Mouse (Mus musculus) ES-Bruce4 (cell line): ENCODE measurements around the gene Mcf2l. TPM values are rescaled to one million over a fixed set of nuclear protein-coding genes. Genes with fewer than 3 reads are reported as not detected.

Source experiments
- H3K27ac ChIP-seq: 2 replicates; pipeline ENCODE4 v1.5.1; 2012; ENCODE audit warnings: low read length, inconsistent platforms; ENCODE audit not compliant: insufficient read depth
- H3K27me3 ChIP-seq: 2 replicates; pipeline ENCODE4 v1.6.1; 2012; ENCODE audit warnings: mild to moderate bottlenecking, low read length, inconsistent platforms; ENCODE audit not compliant: control insufficient read depth, poor library complexity, insufficient read depth, severe bottlenecking
- H3K36me3 ChIP-seq: 2 replicates; pipeline ENCODE4 v1.6.1; 2012; ENCODE audit warnings: inconsistent platforms, mild to moderate bottlenecking, low read length, moderate library complexity; ENCODE audit not compliant: control insufficient read depth, poor library complexity, insufficient read depth, severe bottlenecking
- H3K4me1 ChIP-seq: one replicate; pipeline ENCODE4 v1.8.1; 2011; ENCODE audit warnings: low read length; ENCODE audit not compliant: control insufficient read depth, insufficient read depth
- H3K4me3 ChIP-seq: 2 replicates; pipeline ENCODE4 v1.5.1; 2011; ENCODE audit warnings: low read depth, mild to moderate bottlenecking, low read length
- H3K9ac ChIP-seq: 2 replicates; pipeline ENCODE4 v1.6.1; 2012; ENCODE audit warnings: low read depth, mild to moderate bottlenecking, inconsistent platforms; ENCODE audit not compliant: poor library complexity, severe bottlenecking
- H3K9me3 ChIP-seq: replicated peaks from 2 replicates; pipeline ENCODE4 v1.6.1; 2012; ENCODE audit warnings: mild to moderate bottlenecking, low read length, inconsistent platforms; ENCODE audit not compliant: control insufficient read depth, poor library complexity, insufficient read depth, severe bottlenecking
- CTCF ChIP-seq: IDR thresholded peaks from one replicate; pipeline ENCODE4 v1.8.1; 2011; ENCODE audit warnings: low read depth, low read length
- EP300 ChIP-seq: IDR thresholded peaks from 2 replicates; pipeline ENCODE4 v1.6.1; 2011; ENCODE audit warnings: low read depth, low read length; ENCODE audit not compliant: insufficient read depth
- POLR2A ChIP-seq: IDR thresholded peaks from one replicate; pipeline ENCODE4 v1.8.1; 2011; ENCODE audit warnings: low read length; ENCODE audit not compliant: insufficient read depth
- polyA plus RNA-seq: library from polyadenylated mRNA; stranded (reverse); fragments of >200 nt; gene quantifications from 2 replicates; pipeline ENCODE4 v1.2.4, GENCODE M21; 2011; ENCODE audit warnings: low read depth; ENCODE audit not compliant: missing spikeins, insufficient read depth, insufficient read length

Mcf2l gene
- polyA plus RNA-seq, 1 experiment: 18.3 TPM

DNA sequence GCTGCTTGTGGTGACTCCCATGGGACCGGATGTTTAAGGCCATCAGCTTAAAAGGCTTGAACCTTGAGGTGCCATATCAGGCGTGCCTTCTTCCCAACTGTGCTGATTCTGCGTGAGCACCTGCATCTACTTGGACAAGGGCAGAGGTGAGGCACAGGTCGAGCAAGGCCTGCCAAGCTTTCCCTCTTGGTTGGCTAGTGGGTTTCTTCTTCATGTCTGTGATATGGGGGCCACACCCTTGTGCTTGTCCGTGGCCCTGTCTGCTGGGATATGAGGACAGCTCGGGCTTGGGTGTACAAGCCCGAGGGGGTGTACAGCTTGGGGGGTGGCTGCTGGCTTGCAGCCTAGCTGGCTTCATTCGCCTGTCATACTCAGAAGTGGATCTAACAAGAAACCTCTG is 51.4 kb downstream of the Mcf2l start:
- Histone ChIP-seq H3K27me3 (no peaks in the 10 kb centered on the region), H3K9ac (no peak overlapping the region), H3K4me3 (no peak overlapping the region), H3K4me1 (peaks cover 11% of the 10 kb centered on the region), H3K27ac (no peak overlapping the region), H3K36me3 (no peaks in the 10 kb centered on the region), H3K9me3 (no peaks in the 10 kb centered on the region)
- no peak for TF ChIP-seq EP300

DNA sequence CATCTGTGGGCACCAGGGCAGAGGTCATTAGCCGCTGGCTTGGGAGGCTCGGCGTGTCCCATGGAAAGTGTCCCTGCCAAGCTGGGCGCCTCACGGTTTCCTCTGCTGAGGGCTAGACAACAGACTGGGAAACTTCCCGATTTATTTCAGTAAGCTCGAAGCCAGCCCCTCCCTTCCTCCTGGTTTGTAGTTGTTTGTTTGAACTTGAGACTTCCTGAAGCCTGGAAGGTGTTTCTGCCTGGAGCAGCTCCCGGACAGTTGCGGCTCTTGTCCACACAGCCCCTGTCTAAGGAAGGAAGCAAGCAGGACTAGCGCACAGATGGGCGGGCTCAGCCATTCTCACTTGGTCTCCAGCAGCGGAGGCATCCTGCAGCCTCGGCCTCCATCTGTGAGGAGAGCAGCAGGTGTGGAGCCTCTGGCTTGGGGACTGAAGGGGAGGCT is 52.4 kb downstream of the Mcf2l start:
- TF ChIP-seq CTCF (no peak), POLR2A (no peak), EP300 (no peak)
- no peaks in the 10 kb centered on the region for H3K9me3 ChIP-seq
- no peaks in the 10 kb centered on the region for H3K27me3 ChIP-seq
- H3K9ac ChIP-seq: no peak overlapping the region
- H3K27ac ChIP-seq: 0 out of 2 replicates have a peak overlapping the region, but pooled peaks have one; percentile 1
- H3K4me3 ChIP-seq: no peak overlapping the region
- peaks cover 11% of the 10 kb centered on the region for H3K4me1 ChIP-seq
- H3K36me3 ChIP-seq: no peaks in the 10 kb centered on the region

DNA sequence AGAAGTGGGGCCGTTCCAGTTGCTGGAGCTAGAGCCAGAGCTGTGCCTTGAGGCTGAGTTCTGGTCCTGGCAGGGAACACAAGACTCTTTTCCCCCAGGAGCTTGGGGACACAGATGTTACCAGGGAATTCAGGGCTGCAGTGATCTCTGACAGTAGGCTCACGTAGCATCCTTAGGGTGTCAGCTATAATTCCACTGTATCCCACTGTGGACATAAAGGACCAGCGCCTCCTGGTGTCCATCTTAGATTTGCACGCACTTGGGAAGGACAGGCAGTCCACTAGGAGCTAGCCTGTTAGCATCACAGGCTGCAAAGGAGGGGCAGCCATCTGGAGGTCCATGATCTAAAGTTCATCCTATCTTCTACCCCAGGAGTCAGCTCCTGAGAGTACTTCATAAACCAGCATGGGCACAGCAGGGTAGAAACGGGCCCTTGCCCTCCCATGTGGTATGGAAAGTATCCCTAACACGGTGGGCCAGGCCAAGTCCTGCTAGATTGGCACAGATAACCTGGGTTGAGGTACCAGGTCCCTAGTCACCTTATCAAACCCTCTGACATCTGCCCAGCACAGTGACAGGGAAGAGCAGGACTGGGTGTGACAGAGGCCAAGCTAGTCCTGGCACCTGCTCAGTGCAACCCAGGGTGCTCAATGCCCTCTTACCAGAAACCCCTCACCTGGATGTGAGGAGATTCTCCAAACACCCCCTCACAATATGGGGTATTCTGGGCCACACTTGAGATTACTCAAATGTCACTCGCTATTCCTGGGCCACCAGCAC is 53.8 kb downstream of the Mcf2l start:
- no peaks in the 10 kb centered on the region for H3K36me3 ChIP-seq
- H3K9ac ChIP-seq: no peak overlapping the region
- peaks cover 11% of the 10 kb centered on the region for H3K4me1 ChIP-seq
- H3K27ac ChIP-seq: no peak overlapping the region
- TF ChIP-seq CTCF: peak; percentile 66
- TF ChIP-seq EP300: no peak
- no peaks in the 10 kb centered on the region for H3K9me3 ChIP-seq
- no peak overlapping the region for H3K4me3 ChIP-seq
- no peaks in the 10 kb centered on the region for H3K27me3 ChIP-seq

DNA sequence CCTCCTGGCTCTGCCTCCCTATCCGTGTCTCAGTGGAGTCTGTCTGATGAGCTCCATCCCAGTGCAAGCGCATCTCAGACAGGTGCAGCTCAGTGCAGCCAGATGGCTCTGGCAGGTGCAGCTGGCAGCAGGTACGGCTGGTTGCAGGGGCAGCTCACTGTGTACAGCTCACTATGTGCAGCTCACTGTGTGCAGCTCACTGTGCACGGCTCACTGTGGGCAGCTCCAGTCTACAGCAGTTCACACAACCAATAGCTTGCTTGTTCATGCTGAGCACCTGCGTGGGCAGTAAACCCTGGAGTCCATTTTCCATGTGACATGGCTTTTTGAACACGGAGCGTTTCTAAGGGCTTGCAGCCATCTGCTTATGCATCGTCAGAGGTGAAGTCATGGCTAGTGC is 54.4 kb downstream of the Mcf2l start:
- TF ChIP-seq EP300 (no peak), CTCF (no peak), POLR2A (no peak)
- H3K27ac ChIP-seq: no peak overlapping the region
- H3K4me1 ChIP-seq: peaks cover 11% of the 10 kb centered on the region
- H3K9ac ChIP-seq: no peak overlapping the region
- H3K9me3 ChIP-seq: no peaks in the 10 kb centered on the region
- no peaks in the 10 kb centered on the region for H3K27me3 ChIP-seq
- H3K36me3 ChIP-seq: no peaks in the 10 kb centered on the region
- no peak overlapping the region for H3K4me3 ChIP-seq

DNA sequence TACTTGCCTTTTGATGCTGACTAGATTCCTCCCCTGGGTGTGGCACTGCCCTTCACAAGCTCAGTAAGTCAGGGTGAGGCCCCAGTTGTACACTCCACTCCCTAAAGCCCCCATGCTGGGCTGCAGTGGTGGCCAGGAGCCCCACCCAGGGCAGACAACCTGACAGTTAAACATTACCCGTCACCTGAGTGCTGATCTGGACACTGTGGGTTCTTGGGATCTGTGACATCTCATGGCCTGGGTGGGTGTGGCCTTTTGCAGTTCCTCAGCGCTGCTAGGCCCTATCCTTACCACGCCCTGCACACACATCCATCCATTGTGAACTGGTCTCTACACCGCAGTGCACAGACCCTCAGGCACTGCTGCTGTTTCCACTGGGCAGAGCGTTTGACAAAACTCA is 55.3 kb downstream of the Mcf2l start:
- no peaks in the 10 kb centered on the region for H3K27me3 ChIP-seq
- H3K9ac ChIP-seq: no peak overlapping the region
- H3K36me3 ChIP-seq: no peaks in the 10 kb centered on the region
- peaks cover 11% of the 10 kb centered on the region for H3K4me1 ChIP-seq
- H3K9me3 ChIP-seq: no peaks in the 10 kb centered on the region
- no peak overlapping the region for H3K4me3 ChIP-seq
- peak overlapping the region; percentile 38 for H3K27ac ChIP-seq
- TF ChIP-seq CTCF: no peak
- TF ChIP-seq POLR2A: no peak
- peak; percentile 85 for TF ChIP-seq EP300

DNA sequence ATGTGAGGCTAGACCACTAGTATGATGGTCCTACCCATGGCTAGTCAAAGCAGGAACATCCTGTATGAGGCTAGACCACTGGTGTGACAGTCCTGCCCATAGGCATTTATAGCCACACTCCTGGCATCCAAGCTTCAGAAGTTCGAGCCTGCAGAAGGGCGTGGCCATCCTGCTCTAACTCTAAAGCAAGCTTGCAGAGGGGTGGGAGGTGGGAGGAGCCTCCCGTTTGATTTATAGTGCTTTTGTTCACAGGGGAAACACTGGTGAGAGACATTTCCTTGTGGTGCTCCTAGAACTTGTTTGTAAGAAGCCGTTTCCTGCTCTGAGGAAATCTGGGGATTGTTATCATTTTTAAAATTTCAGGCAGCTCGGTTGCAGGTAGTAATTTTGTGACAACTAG is 56.7 kb downstream of the Mcf2l start:
- no peak overlapping the region for H3K4me3 ChIP-seq
- H3K9ac ChIP-seq: no peak overlapping the region
- H3K27ac ChIP-seq: no peak overlapping the region
- no peaks in the 10 kb centered on the region for H3K9me3 ChIP-seq
- no peaks in the 10 kb centered on the region for H3K36me3 ChIP-seq
- TF ChIP-seq EP300 (no peak), CTCF (no peak), POLR2A (no peak)
- H3K4me1 ChIP-seq: peaks cover 11% of the 10 kb centered on the region
- no peaks in the 10 kb centered on the region for H3K27me3 ChIP-seq
